Mouse (Mus musculus) erythroblast, embryonic 14.5 days (primary cell): ENCODE measurements around the gene Dhrs3.

ENCODE experiments used
- GATA1 ChIP-seq: IDR thresholded peaks from 2 replicates; pipeline ENCODE4 v1.6.1; 2012; ENCODE audit warnings: low read length, inconsistent platforms, mixed read lengths
- TAL1 ChIP-seq: IDR thresholded peaks from 3 replicates; pipeline ENCODE4 v1.6.1; 2012; ENCODE audit warnings: low read length, inconsistent platforms, mixed read lengths

GRCm38 (mm10) chr4:144918501-144918900 is 25.9 kb downstream of the Dhrs3 start:
- no peak for TF ChIP-seq GATA1
- no peak for TF ChIP-seq TAL1
